Mouse (Mus musculus): ENCODE data around the gene Map4k2. TPM values are rescaled to one million over a fixed set of nuclear protein-coding genes. Genes with fewer than 3 reads are reported as not detected.

Gene Map4k2
- total RNA-seq, 2 experiments from 2014 or later, result 7.4 to 8.3 TPM

- DNase-seq (ENCODE audit: low spot score), result no peak
Measured at GRCm38 (mm10) chr19:6314513-6314912, 26.4 kb upstream of the Map4k2 start.

DNA sequence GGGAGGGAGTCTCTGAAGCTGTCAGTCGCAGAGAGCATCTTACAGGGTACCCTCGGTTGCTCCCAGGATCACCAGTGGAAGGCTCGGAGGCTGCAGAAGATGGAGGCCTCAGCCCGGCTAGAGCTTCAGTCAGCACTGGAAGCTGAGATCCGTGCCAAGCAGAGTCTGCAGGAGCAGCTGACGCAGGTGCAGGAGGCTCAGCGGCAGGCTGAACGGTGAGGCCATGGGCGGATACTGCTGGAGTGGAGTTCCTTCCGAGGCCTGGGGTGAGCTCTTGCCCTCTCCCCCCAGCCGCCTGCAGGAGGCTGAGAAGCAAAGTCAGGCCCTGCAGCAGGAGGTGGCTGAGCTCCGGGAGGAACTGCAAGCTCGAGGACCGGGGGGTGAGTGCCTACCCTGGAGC is 25.4 kb upstream of the Map4k2 start:
- no peak for DNase-seq (ENCODE audit: low spot score)

GRCm38 (mm10) chr19:6318145-6318544 is 22.8 kb upstream of the Map4k2 start:
- DNase-seq (ENCODE audit: low spot score), result no peak

- DNase-seq (ENCODE audit: low spot score), result no peak
Measured at GRCm38 (mm10) chr19:6321358-6321757, 19.6 kb upstream of the Map4k2 start.

GRCm38 (mm10) chr19:6321786-6322621 is 18.9 kb upstream of the Map4k2 start:
- no peak for DNase-seq (ENCODE audit: low spot score)

DNA sequence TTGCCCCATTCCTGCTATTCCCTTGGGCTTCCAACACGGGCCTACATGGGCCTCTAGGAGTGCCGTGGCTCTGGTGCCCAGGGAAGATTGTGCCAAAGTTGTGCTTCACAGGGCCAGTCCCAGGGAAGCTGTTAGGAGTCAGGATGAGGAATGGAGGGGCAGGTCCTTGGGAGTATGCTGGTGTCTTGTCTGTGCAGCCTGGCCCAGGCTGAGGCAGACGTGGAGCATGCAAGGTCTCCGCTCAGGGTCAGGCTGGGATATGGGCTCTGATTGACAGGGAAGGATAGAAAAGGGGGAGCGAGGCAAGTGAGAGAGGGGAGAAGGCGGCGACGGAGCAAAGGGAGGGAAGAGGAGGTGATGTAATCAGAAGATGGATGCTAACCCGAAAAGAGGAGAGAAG is 16.2 kb upstream of the Map4k2 start:
- DNase-seq (ENCODE audit: low spot score), result no peak

DNA sequence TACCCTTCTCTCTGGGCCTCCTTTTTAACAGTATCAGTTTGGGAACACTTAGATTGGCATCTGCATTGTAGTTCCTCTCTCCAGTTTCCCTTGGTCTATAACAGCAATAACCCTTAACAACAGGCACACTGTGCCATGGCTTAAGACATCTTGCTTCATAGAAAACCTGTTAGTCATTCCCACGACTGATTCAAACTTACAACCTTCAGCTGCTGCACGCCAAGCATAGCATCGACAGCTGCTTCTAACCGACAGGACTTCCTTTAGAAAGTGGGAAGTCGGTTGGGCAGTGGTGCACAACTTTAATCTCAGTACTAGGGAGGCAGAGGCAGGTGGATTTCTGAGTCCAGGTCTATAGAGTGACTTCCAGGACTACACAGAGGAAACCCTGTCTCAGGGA is 9.8 kb upstream of the Map4k2 start:
- DNase-seq (ENCODE audit: low spot score), result no peak

DNA sequence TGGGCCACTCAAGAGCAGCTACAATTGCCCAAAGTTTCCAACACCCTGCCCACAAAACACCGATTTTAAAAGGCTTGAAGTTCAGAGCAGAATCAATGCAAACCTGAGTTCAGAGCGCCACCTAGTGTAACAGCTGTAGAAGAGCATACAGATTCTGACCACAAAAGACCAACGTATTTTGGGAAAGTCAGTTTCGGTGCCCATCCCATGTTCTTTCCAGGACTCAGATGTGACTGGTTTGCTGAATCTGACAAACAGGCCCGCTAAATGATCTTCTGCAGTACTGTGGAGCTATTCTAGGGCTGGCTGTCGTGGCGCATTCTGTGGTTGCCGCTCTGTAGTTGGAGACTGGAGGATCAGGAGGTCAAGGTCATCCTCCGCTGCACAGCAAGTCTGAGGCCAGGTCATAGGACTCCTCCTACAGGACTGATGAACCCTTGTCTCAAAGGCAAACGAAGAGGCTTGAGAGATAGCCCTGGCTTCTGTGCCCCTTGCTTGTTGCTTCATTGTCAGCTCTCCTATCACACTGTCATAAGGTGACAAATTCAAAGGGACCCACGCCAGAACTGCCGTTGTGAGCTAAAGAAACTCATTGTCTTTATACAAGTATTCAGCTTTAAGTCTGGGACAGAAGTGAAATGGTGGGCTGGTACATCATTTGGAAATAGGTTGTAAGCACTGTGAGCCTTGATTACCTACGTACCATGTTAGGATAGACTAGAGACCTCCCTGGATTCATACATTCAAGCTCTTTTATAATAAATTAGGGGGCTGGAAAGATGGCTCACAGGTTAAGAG is 9.0 kb upstream of the Map4k2 start:
- peak; percentile 74 for DNase-seq (ENCODE audit: low spot score)

DNA sequence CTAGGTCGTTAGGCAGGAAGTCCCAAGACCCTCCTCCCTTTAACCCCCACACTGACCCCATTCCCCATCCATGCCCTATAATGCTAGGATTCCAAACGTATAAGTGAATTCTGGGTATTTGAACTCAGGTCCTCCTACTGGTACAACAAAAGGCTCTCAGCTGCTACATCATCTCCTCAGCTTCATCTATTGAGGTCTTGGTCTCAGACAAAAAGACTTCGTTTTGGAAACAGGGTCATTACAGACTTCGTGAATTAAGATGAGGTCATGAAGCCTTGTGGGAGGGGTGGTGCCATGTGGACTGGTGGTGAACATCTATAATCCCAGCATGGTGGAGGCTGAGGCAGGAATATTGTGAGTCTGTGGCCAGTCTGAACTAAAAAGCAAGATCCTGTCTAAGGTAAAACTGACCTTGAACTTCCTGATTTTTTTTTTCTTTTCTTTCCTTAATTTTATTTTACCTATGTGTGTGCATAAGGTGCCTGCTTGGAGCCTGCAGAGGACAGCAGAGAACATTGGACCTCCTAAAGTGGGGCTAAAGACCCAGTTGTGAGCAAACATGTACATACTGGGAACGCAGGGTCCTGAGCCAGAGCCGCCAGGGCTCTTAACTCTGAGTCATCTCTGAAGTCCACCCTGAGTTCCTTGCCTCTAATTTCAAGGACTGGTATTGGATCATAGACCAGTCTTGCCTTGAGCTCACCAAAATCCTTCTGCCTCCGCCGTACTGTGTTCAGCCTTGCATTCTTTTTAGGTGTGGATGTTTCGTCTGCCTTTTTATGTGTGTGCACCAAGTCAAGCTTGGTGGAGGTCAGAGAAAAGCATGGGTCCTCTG is 7.0 kb upstream of the Map4k2 start:
- DNase-seq (ENCODE audit: low spot score), result no peak

DNA sequence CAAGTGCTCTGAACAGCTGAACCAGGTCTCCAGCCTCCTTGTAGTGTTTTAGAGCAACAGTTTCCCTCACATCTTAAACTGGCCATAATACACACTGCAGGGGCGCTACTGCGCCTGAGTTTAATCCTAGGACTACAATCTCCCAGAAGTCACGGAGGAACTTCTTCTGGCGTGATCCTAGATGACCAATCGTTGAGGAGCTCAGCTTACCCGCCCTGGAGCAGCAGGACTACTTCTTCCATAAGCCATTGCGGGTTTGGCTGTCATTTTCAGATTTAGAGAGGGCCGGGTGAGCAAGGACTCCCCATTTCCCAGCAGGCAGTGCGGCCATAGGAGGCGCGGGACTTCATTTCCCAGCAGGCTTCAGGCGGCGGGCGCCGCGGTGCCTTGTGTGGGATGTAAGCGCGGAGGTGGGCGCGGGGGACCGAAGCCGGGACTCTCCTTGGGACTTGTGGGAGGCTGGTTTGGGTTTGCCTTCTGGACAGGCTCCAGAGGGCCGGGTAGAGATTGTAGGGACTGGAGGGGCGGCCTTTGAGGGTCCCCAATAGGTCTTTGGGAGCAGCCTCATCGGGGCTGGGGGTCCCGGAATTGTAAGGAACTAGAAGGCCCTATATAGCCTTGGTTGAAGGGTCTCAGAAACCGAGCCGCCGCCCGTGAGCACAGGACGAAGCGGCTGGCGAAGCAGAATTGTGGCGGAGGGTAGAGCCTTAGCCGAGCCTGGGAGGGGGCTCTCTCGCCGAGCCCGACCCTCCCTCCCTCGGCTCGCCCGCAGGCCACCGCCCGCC is 6.1 kb upstream of the Map4k2 start, which contains the start of gene Men1:
Men1 (plus strand) TSS at position 307 of the 785 bp plus-strand sequence.
- DNase-seq (ENCODE audit: low spot score), result peak; percentile 96

- no peak for DNase-seq (ENCODE audit: low spot score)
Measured at GRCm38 (mm10) chr19:6335458-6335827, 5.5 kb upstream of the Map4k2 start.

- DNase-seq (ENCODE audit: low spot score), result no peak
Measured at GRCm38 (mm10) chr19:6336920-6337319, 4.0 kb upstream of the Map4k2 start.

- no peak for DNase-seq (ENCODE audit: low spot score)
Measured at GRCm38 (mm10) chr19:6338171-6338570, 2.8 kb upstream of the Map4k2 start.

DNA sequence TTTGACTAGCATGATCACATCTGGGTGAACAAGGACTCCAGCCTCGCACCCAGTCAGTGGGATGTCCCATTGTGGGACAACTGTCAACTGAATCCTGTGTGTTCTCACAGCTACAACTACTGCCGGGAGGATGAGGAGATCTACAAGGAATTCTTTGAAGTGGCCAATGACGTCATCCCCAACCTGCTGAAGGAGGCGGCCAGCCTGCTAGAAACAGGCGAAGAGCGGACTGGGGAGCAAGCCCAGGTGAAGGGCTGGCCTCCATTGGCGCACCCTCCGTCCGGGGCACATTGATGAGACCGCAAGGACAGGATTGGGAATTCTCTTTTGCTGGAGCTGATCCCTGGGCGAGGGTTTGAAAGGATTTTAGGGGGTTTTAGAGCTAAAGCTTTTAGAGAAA is 2.2 kb upstream of the Map4k2 start:
- no peak for DNase-seq (ENCODE audit: low spot score)

DNA sequence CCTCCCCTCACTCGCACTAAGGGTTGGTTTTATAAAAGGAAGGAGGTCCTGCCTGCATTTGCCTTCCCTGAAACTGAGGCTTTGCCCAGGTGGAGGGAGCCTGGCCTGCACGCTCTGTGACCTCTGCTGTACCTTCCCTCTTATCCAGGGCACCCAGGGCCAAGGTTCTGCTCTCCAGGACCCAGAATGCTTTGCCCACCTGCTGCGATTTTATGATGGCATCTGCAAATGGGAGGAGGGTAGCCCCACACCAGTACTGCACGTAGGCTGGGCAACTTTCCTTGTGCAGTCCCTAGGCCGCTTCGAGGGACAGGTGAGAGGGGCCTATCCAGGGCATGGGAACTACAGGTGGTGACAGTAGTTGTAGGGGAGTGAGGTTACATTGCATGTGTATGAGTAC is 1.7 kb upstream of the Map4k2 start:
- no peak for DNase-seq (ENCODE audit: low spot score)

DNA sequence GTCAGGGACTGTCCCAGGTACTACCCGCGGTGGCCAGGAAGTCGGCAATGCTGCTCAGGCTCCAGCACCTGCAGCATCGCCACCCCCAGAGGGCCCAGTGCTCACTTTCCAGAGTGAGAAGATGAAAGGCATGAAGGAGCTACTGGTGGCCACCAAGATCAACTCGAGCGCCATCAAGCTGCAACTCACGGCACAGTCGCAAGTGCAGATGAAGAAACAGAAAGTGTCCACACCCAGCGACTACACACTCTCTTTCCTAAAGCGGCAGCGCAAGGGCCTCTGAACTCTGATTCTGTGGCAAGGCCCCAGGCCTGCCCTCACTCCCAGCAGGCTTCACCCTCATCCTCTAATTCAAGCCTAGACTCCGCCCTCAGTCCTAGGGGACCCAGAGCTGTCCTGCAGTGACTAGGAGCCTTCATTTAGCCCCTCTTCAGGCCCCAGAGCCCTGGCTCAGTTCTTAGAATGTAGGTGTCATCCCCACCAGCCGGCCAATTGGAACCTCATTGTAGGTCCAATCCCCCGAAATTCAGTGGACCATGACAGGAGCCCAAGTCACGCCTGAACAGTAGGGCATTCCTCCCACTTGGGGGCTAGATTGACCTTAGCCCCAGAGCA is 938 bp upstream of the Map4k2 start:
- DNase-seq (ENCODE audit: low spot score), result peak; percentile 23

GRCm38 (mm10) chr19:6341453-6342077 is 630 bp downstream of the Map4k2 start:
- DNase-seq (ENCODE audit: low spot score), result no peak

DNA sequence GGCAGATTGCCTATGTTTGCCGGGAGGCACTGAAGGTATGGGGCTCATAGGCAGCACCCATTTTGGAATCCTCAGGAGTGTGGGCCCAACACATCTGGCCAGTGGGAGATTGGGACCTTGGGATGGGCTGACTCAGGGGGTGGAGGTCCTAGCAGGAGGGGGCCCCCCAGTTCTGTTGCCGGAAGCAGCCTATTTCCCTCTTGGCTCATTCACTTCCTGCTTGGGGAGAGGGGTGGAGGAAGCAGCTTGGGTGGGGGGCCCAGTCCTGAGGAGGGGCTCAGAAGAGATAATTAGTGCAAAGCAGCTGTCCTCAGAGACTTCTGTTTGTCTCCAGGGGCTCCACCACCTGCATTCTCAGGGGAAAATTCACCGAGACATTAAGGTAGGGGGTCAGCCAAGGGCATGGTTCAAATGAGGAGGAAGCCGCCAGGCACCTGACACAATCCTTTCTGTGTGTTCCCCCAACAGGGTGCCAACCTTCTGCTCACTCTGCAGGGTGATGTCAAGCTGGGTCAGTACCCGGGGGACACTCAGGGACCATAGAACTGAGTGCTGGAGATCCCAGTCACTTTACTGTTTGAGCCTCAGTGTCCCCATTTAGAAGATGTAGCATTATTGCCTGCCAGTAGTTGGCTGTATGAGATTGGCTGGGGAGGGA is 1.5 kb downstream of the Map4k2 start:
- DNase-seq (ENCODE audit: low spot score), result no peak
